Mouse (Mus musculus): ENCODE measurements around the gene AI182371.

GRCm38 (mm10) chr2:35141673-35142072 lies 40.3 kb upstream of the AI182371 start:
- TF ChIP-seq CTCF (IDR thresholded peaks at IDR 0.05; ENCODE audit: low read depth, low read length) (no peak), POLR2A (IDR thresholded peaks at IDR 0.05; ENCODE audit: insufficient read depth, low read length) (no peak), EP300 (IDR thresholded peaks at IDR 0.05; ENCODE audit: insufficient read depth, low read depth, low read length) (no peak)

Measured in ES-Bruce4 (cell line).